Mouse (Mus musculus): ENCODE results near the gene Ptcd1. TPM values are rescaled to one million over a fixed set of nuclear protein-coding genes. Genes with fewer than 3 reads are reported as not detected.
"Not testable (repeated sequence)": the region's sequence is repeated elsewhere in the genome, so short reads cannot be mapped to it uniquely, and the experiment has no call there.

The Ptcd1 gene
- polyA plus RNA-seq, 1 experiment from 2014 or later: 12.3 TPM

- not testable (repeated sequence) for H3K4me2 ChIP-seq (replicated peaks; ENCODE audit: low read depth, low read length)
Observed at GRCm38 (mm10) chr5:145101451-145101850, 65.5 kb downstream of the Ptcd1 start.

GRCm38 (mm10) chr5:145100960-145101359 is 65.9 kb downstream of the Ptcd1 start:
- no peak overlapping the region for H3K27ac ChIP-seq (ENCODE audit: low read depth, low read length)
- H3K9ac ChIP-seq (ENCODE audit: low read depth, low read length): no peak overlapping the region
- ATAC-seq (ENCODE audit: low FRiP score) (no peak), DNase-seq (ENCODE audit: low spot score) (no peak)
- no peak overlapping the region for H3K4me2 ChIP-seq (replicated peaks; ENCODE audit: low read depth, low read length)
- H3K9me3 ChIP-seq (ENCODE audit: control insufficient read depth, low read length): no peaks in the 10 kb centered on the region
- WGBS: 94% methylated on average over 9 of the region's 9 CpGs
- no peaks in the 10 kb centered on the region for H3K27me3 ChIP-seq (ENCODE audit: control insufficient read depth, insufficient read depth, low read length)
- no peak overlapping the region for H3K4me3 ChIP-seq (ENCODE audit: low read depth, low read length)
- no peaks in the 10 kb centered on the region for H3K4me1 ChIP-seq (replicated peaks; ENCODE audit: control insufficient read depth, insufficient read depth, low read length)
- peaks cover 20% of the 10 kb centered on the region for H3K36me3 ChIP-seq (ENCODE audit: control insufficient read depth, insufficient read depth, low read length)

More at GRCm38 (mm10) chr5:145101451-145101850, 65.5 kb downstream of the Ptcd1 start:
- not testable (repeated sequence) for DNase-seq (ENCODE audit: low spot score); H3K27ac ChIP-seq (ENCODE audit: low read depth, low read length); H3K4me3 ChIP-seq (ENCODE audit: low read depth, low read length); H3K4me1 ChIP-seq (replicated peaks; ENCODE audit: control insufficient read depth, insufficient read depth, low read length); H3K9ac ChIP-seq (ENCODE audit: low read depth, low read length); H3K27me3 ChIP-seq (ENCODE audit: control insufficient read depth, insufficient read depth, low read length); ATAC-seq (ENCODE audit: low FRiP score); H3K9me3 ChIP-seq (ENCODE audit: control insufficient read depth, low read length)
- WGBS: 96% methylated on average over 11 of the region's 11 CpGs
- H3K36me3 ChIP-seq (ENCODE audit: control insufficient read depth, insufficient read depth, low read length): peaks cover 18% of the 10 kb centered on the region

- Histone ChIP-seq H3K4me1 (replicated peaks; ENCODE audit: control insufficient read depth, insufficient read depth, low read length) (no peaks in the 10 kb centered on the region), H3K36me3 (ENCODE audit: control insufficient read depth, insufficient read depth, low read length) (peaks cover 19% of the 10 kb centered on the region), H3K4me2 (replicated peaks; ENCODE audit: low read depth, low read length) (no peak overlapping the region), H3K4me3 (ENCODE audit: low read depth, low read length) (no peak overlapping the region), H3K27me3 (ENCODE audit: control insufficient read depth, insufficient read depth, low read length) (no peaks in the 10 kb centered on the region), H3K27ac (ENCODE audit: low read depth, low read length) (no peak overlapping the region), H3K9ac (ENCODE audit: low read depth, low read length) (no peak overlapping the region), H3K9me3 (ENCODE audit: control insufficient read depth, low read length) (no peaks in the 10 kb centered on the region)
- ATAC-seq (ENCODE audit: low FRiP score) (no peak), DNase-seq (ENCODE audit: low spot score) (no peak)
- WGBS: 92% methylated on average over 10 of the region's 10 CpGs
Observed at GRCm38 (mm10) chr5:145098340-145098821, 68.5 kb downstream of the Ptcd1 start.

Other genes with a start within 250 kb of the Ptcd1 start
- gene Smurf1, start 201.3 kb downstream of the Ptcd1 start, polyA plus RNA-seq (2014; fragmentation: Nextera tagmentation; extraction: Ambion mirVana): 16.6 and 18.1 TPM in 2 replicates
- gene Gm4871, start 134.4 kb downstream of the Ptcd1 start, polyA plus RNA-seq (2014; fragmentation: Nextera tagmentation; extraction: Ambion mirVana): not detected in 2 replicates
- gene 1700018F24Rik, start 124.1 kb downstream of the Ptcd1 start, polyA plus RNA-seq (2014; fragmentation: Nextera tagmentation; extraction: Ambion mirVana): 0.13 TPM in 1 of 2 replicates, not detected in the other
- 179 and 185 TPM in 2 replicates for gene Arpc1a, start 83.3 kb downstream of the Ptcd1 start, polyA plus RNA-seq (2014; fragmentation: Nextera tagmentation; extraction: Ambion mirVana)
- gene Kpna7, start 83.1 kb downstream of the Ptcd1 start, polyA plus RNA-seq (2014; fragmentation: Nextera tagmentation; extraction: Ambion mirVana): not detected in 2 replicates
- 49.3 and 54.3 TPM in 2 replicates for gene Arpc1b, start 52.9 kb downstream of the Ptcd1 start, polyA plus RNA-seq (2014; fragmentation: Nextera tagmentation; extraction: Ambion mirVana)
- 127 and 138 TPM in 2 replicates for gene Pdap1, start 26.9 kb downstream of the Ptcd1 start, polyA plus RNA-seq (2014; fragmentation: Nextera tagmentation; extraction: Ambion mirVana)
- 265 and 269 TPM in 2 replicates for gene Bud31, start 26.7 kb downstream of the Ptcd1 start, polyA plus RNA-seq (2014; fragmentation: Nextera tagmentation; extraction: Ambion mirVana)
- gene Cpsf4, start 105 bp upstream of the Ptcd1 start, polyA plus RNA-seq (2014; fragmentation: Nextera tagmentation; extraction: Ambion mirVana): 27.3 and 31.9 TPM in 2 replicates
- 486 and 490 TPM in 2 replicates for gene Atp5j2, start 25.0 kb upstream of the Ptcd1 start, polyA plus RNA-seq (2014; fragmentation: Nextera tagmentation; extraction: Ambion mirVana)
- 8.8 and 9.0 TPM in 2 replicates for gene Zkscan14, start 34.8 kb upstream of the Ptcd1 start, polyA plus RNA-seq (2014; fragmentation: Nextera tagmentation; extraction: Ambion mirVana)
- 15.4 and 18.5 TPM in 2 replicates for gene Zkscan5, start 37.5 kb upstream of the Ptcd1 start, polyA plus RNA-seq (2014; fragmentation: Nextera tagmentation; extraction: Ambion mirVana)
- gene Zfp655, start 64.6 kb upstream of the Ptcd1 start, polyA plus RNA-seq (2014; fragmentation: Nextera tagmentation; extraction: Ambion mirVana): 45.9 and 47.6 TPM in 2 replicates
- 0.53 and 1.3 TPM in 2 replicates for gene Zscan25, start 113.4 kb upstream of the Ptcd1 start, polyA plus RNA-seq (2014; fragmentation: Nextera tagmentation; extraction: Ambion mirVana)
- gene Cyp3a57, start 178.2 kb upstream of the Ptcd1 start, polyA plus RNA-seq (2014; fragmentation: Nextera tagmentation; extraction: Ambion mirVana): not detected in 2 replicates